Mouse (Mus musculus) liver, embryonic 14.5 days (tissue): Measurements from ENCODE around the gene Mtmr3. TPM values are rescaled to one million over a fixed set of nuclear protein-coding genes. Genes with fewer than 3 reads are reported as not detected.

ENCODE experiments used
- ATAC-seq: fragments of 200-750 bp; cut with Nextera tagmentation; 2 replicates; pipeline ENCODE4 v1.8.0; 2017; ENCODE audit warnings: moderate number of reproducible peaks, mild to moderate bottlenecking, moderate library complexity; ENCODE audit not compliant: insufficient read depth
- DNase-seq, 3 experiments: peaks; one replicate each; pipeline ENCODE4 v3.0.0-alpha.2; 2012 to 2013; ENCODE audit warnings: low read depth in 3 of 3, low spot score in 3 of 3
- H3K27ac ChIP-seq: fragments of 300-500 bp; sonication (generic); 2 replicates; pipeline ENCODE4 v1.5.1; 2014; ENCODE audit warnings: moderate library complexity, mild to moderate bottlenecking, control low read depth, inconsistent platforms
- H3K27me3 ChIP-seq: fragments of 300-500 bp; sonication (generic); 2 replicates; pipeline ENCODE4 v1.6.1; 2014; ENCODE audit warnings: mild to moderate bottlenecking, low read length, moderate library complexity; ENCODE audit not compliant: control insufficient read depth, insufficient read depth
- H3K36me3 ChIP-seq: fragments of 300-500 bp; sonication (generic); replicated peaks from 2 replicates; pipeline ENCODE4 v1.6.1; 2014; ENCODE audit warnings: low read depth; ENCODE audit not compliant: control insufficient read depth, insufficient read depth
- H3K4me1 ChIP-seq, 2 experiments: fragments of 200-500 bp in 1 of 2; fragments of 300-500 bp in 1 of 2; sonication (generic) in 1 of 2; replicated peaks; 2 replicates each; pipeline ENCODE4 v1.6.1; 2012 to 2014; ENCODE audit warnings: antibody characterized with exemption in 1 of 2, inconsistent platforms in 1 of 2, low read length in 1 of 2; ENCODE audit not compliant: control insufficient read depth in 2 of 2, insufficient read depth in 2 of 2
- H3K4me2 ChIP-seq: fragments of 300-500 bp; sonication (generic); 2 replicates; pipeline ENCODE4 v1.6.1; 2014; ENCODE audit warnings: low read depth, mild to moderate bottlenecking, control low read depth, moderate library complexity
- H3K4me3 ChIP-seq, 2 experiments: fragments of 200-500 bp in 1 of 2; fragments of 300-500 bp in 1 of 2; sonication (generic) in 1 of 2; 2 replicates each; pipeline ENCODE4 v1.5.1; 2012 to 2014; ENCODE audit warnings: low read depth in 2 of 2, low read length in 2 of 2, mild to moderate bottlenecking in 2 of 2, control low read depth in 1 of 2, inconsistent platforms in 1 of 2, moderate library complexity in 1 of 2; ENCODE audit not compliant: insufficient read depth in 1 of 2
- H3K9ac ChIP-seq: fragments of 300-500 bp; sonication (generic); replicated peaks from 2 replicates; pipeline ENCODE4 v1.6.1; 2014; ENCODE audit warnings: mild to moderate bottlenecking, control low read depth, moderate library complexity
- H3K9me3 ChIP-seq: fragments of 300-500 bp; sonication (generic); 2 replicates; pipeline ENCODE4 v1.6.1; 2016; ENCODE audit warnings: low read length, mixed read lengths; ENCODE audit not compliant: control insufficient read depth
- CTCF ChIP-seq: IDR thresholded peaks from 2 replicates; pipeline ENCODE4 v1.5.1; 2016; ENCODE audit warnings: antibody characterized with exemption, low read depth, control low read depth
- EP300 ChIP-seq: IDR thresholded peaks from 2 replicates; pipeline ENCODE4 v1.6.1; 2016; ENCODE audit warnings: antibody characterized with exemption, low read depth
- WGBS: fragments of 180-500 bp; shearing (Covaris S2); extraction: QIAGEN DNeasy Blood & Tissue Kit; methylation state at CpG from one replicate; pipeline ENCODE4 v1.1.7; 2014; ENCODE audit not compliant: insufficient replicate concordance; 5-methylcytosine and 5-hydroxymethylcytosine counted together
- polyA plus RNA-seq, 2 experiments: library from polyadenylated mRNA; depleted of rRNA in 1 of 2; stranded (reverse) in 1 of 2; unstranded in 1 of 2; fragments of >200 nt; fragmentation: Nextera tagmentation in 1 of 2; extraction: Ambion mirVana in 1 of 2; gene quantifications; 2 replicates each; pipeline versions ENCODE4 v1.2.1 to v1.2.3; 2012 to 2014

Gene Mtmr3
- polyA plus RNA-seq, 2 experiments, result 20.3 to 24.3 TPM

DNA sequence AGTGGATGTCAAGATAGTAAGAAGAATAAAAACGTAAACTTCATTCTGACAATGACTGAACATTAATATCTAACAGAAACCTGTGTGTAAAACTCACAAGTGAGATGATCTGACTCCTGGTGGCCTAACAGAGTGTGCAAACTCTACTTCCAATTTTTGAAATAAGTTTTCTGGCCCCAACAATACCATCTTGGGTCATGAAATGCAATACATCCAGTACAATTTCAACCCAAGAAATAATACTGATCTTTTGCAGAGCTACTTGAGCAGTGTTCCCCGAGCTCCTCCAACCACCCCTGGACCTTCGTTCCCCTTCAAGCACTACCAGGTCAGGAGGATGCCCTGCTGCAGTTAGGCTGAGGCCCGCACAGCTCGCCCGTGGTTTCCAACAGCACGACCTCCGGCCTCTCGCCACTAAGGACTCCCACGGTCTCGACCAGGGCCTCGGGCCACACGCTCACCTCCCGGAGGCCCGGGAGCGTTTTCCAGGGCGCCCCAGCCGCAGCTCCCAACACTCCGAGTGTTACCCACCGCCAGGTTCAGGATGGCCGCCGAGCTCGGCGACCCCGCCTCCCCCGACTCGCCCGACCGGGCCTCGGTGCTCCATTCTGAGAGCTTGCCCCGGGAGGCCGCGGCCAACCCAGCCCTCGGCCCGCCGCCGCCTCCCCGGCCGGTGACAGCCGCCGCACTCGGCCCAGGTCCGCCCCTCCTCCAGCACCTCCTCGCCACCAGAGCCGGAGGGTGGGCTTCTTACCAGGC, 635 bp downstream of the Mtmr3 start:
- Histone ChIP-seq H3K27ac (peak overlapping the region; percentile 80), H3K27me3 (no peaks in the 10 kb centered on the region), H3K4me1 (peaks cover 20% of the 10 kb centered on the region in 2 experiments), H3K4me2 (peak overlapping the region; percentile 77), H3K4me3 (peak overlapping the region; percentile 89 to 95), H3K9ac (peak overlapping the region; percentile 100), H3K36me3 (no peaks in the 10 kb centered on the region; the same call in 1 of the 2 replicates), H3K9me3 (no peaks in the 10 kb centered on the region)
- TF ChIP-seq EP300, result no peak
- peak; percentile 30 for TF ChIP-seq CTCF
- ATAC-seq, result peak; percentile 82
- DNase-seq, result no peak
- under 1% methylated on average over 45 of the region's 45 CpGs for WGBS

DNA sequence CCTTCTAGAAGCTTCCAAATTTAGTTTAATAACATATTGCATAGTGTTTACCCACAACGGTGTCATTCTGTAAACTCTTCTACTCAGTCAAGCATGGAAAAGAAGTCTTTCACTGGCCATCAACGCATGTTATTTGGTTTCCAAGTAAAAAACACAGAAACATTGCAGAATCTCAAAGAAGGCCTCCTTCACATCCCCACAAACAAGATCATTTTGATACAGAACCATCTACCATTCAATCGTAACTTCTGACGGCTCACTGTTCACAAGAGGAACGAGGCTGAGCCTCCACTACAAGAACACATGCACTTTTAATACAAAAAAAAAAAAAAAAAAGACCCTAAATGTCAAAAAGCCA, 1.2 kb downstream of the Mtmr3 start:
- Histone ChIP-seq H3K27me3 (no peaks in the 10 kb centered on the region), H3K9ac (peak overlapping the region; percentile 100), H3K36me3 (no peaks in the 10 kb centered on the region; the same call in 1 of the 2 replicates), H3K4me3 (peak overlapping the region; percentile 89 to 95), H3K27ac (peak overlapping the region; percentile 80), H3K4me2 (peak overlapping the region; percentile 77), H3K4me1 (peaks cover 20% of the 10 kb centered on the region in 2 experiments), H3K9me3 (no peaks in the 10 kb centered on the region)
- TF ChIP-seq CTCF, result no peak
- no peak for TF ChIP-seq EP300
- 16% methylated on average over 5 of the region's 5 CpGs for WGBS
- ATAC-seq, result no peak
- no peak for DNase-seq

GRCm38 (mm10) chr11:4591811-4592210, 2.9 kb downstream of the Mtmr3 start:
- ATAC-seq (no peak), DNase-seq (no peak)
- H3K36me3 ChIP-seq, result peaks cover 9% of the 10 kb centered on the region
- WGBS, result 71% methylated on average over 4 of the region's 4 CpGs
- H3K4me1 ChIP-seq, result peaks cover 20% of the 10 kb centered on the region in 2 experiments
- no peaks in the 10 kb centered on the region for H3K9me3 ChIP-seq
- no peaks in the 10 kb centered on the region for H3K27me3 ChIP-seq
- H3K27ac ChIP-seq, result no peak overlapping the region
- H3K4me2 ChIP-seq, result peak overlapping the region; percentile 77
- TF ChIP-seq CTCF (no peak), EP300 (no peak)
- H3K9ac ChIP-seq, result peak overlapping the region; percentile 19
- H3K4me3 ChIP-seq, result peak overlapping the region in 1 of 2 experiments; percentile 95; a peak in 2 of 4 replicates

DNA sequence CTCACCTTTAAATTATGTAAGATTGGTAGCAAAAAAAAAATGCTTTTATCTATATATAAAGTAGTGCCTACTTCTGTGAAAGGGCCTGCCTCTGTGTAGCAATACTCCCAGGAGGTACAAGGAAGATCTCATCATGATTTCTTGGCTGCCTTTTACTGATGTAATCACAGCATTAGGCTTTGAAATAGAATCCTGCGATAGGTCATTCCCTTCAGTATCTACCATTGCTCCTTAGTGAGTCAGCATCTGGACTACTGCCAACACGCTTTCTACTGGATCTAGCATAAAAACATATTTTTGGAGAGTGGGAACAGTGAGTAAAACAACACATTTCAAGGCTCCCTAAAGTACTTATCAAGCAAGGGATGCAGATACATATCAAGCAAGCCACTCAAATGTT, 16.0 kb downstream of the Mtmr3 start:
- Histone ChIP-seq H3K9me3 (no peaks in the 10 kb centered on the region), H3K27ac (peak overlapping the region; percentile 59), H3K36me3 (peaks cover 3% of the 10 kb centered on the region; the same call in 1 of the 2 replicates), H3K9ac (no peak overlapping the region; the same call in 1 of the 2 replicates), H3K27me3 (no peaks in the 10 kb centered on the region), H3K4me2 (peak overlapping the region; percentile 8), H3K4me1 (peaks cover 40 to 43% of the 10 kb centered on the region in 2 experiments), H3K4me3 (no peak overlapping the region)
- TF ChIP-seq EP300 (no peak), CTCF (no peak)
- ATAC-seq (no peak), DNase-seq (no peak)
- 72% methylated on average over 2 of the region's 2 CpGs for WGBS

- WGBS, result 25% methylated on average over 2 of the region's 2 CpGs
- Histone ChIP-seq H3K27ac (peak overlapping the region; percentile 91), H3K9ac (peak overlapping the region; percentile 47), H3K27me3 (no peaks in the 10 kb centered on the region), H3K9me3 (no peaks in the 10 kb centered on the region), H3K36me3 (0 out of 2 replicates have a peak, but pooled peaks cover 3% of the 10 kb centered on the region), H3K4me2 (peak overlapping the region; percentile 73), H3K4me1 (peaks cover 42 to 46% of the 10 kb centered on the region in 2 experiments), H3K4me3 (peak overlapping the region in 1 of 2 experiments; percentile 36; a peak in 2 of 4 replicates)
- no peak for TF ChIP-seq CTCF
- no peak for TF ChIP-seq EP300
- ATAC-seq (peak; percentile 71), DNase-seq (no peak)
Observed at GRCm38 (mm10) chr11:4577079-4577478, 17.6 kb downstream of the Mtmr3 start.
